Mouse (Mus musculus) liver, embryonic 14.5 days (tissue): ENCODE measurements around the gene Taok2. TPM values are rescaled to one million over a fixed set of nuclear protein-coding genes. Genes with fewer than 3 reads are reported as not detected.
A peak's percentile ranks its signal among the peaks of the same experiment; 100 is the strongest.
"Not testable (repeated sequence)": the region's sequence is repeated elsewhere in the genome, so short reads cannot be mapped to it uniquely, and the experiment has no call there.

Experiments used
- ATAC-seq: fragments of 200-750 bp; cut with Nextera tagmentation; 2 replicates; pipeline ENCODE4 v1.8.0; 2017; ENCODE audit warnings: moderate number of reproducible peaks, mild to moderate bottlenecking, moderate library complexity; ENCODE audit not compliant: insufficient read depth
- DNase-seq, 3 experiments: peaks; one replicate each; pipeline ENCODE4 v3.0.0-alpha.2; 2012 to 2013; ENCODE audit warnings: low read depth in 3 of 3, low spot score in 3 of 3
- H3K27ac ChIP-seq: fragments of 300-500 bp; sonication (generic); 2 replicates; pipeline ENCODE4 v1.5.1; 2014; ENCODE audit warnings: moderate library complexity, mild to moderate bottlenecking, control low read depth, inconsistent platforms
- H3K27me3 ChIP-seq: fragments of 300-500 bp; sonication (generic); 2 replicates; pipeline ENCODE4 v1.6.1; 2014; ENCODE audit warnings: mild to moderate bottlenecking, low read length, moderate library complexity; ENCODE audit not compliant: control insufficient read depth, insufficient read depth
- H3K36me3 ChIP-seq: fragments of 300-500 bp; sonication (generic); replicated peaks from 2 replicates; pipeline ENCODE4 v1.6.1; 2014; ENCODE audit warnings: low read depth; ENCODE audit not compliant: control insufficient read depth, insufficient read depth
- H3K4me1 ChIP-seq, 2 experiments: fragments of 200-500 bp in 1 of 2; fragments of 300-500 bp in 1 of 2; sonication (generic) in 1 of 2; replicated peaks; 2 replicates each; pipeline ENCODE4 v1.6.1; 2012 to 2014; ENCODE audit warnings: antibody characterized with exemption in 1 of 2, inconsistent platforms in 1 of 2, low read length in 1 of 2; ENCODE audit not compliant: control insufficient read depth in 2 of 2, insufficient read depth in 2 of 2
- H3K4me2 ChIP-seq: fragments of 300-500 bp; sonication (generic); 2 replicates; pipeline ENCODE4 v1.6.1; 2014; ENCODE audit warnings: low read depth, mild to moderate bottlenecking, control low read depth, moderate library complexity
- H3K4me3 ChIP-seq, 2 experiments: fragments of 200-500 bp in 1 of 2; fragments of 300-500 bp in 1 of 2; sonication (generic) in 1 of 2; 2 replicates each; pipeline ENCODE4 v1.5.1; 2012 to 2014; ENCODE audit warnings: low read depth in 2 of 2, low read length in 2 of 2, mild to moderate bottlenecking in 2 of 2, control low read depth in 1 of 2, inconsistent platforms in 1 of 2, moderate library complexity in 1 of 2; ENCODE audit not compliant: insufficient read depth in 1 of 2
- H3K9ac ChIP-seq: fragments of 300-500 bp; sonication (generic); replicated peaks from 2 replicates; pipeline ENCODE4 v1.6.1; 2014; ENCODE audit warnings: mild to moderate bottlenecking, control low read depth, moderate library complexity
- H3K9me3 ChIP-seq: fragments of 300-500 bp; sonication (generic); 2 replicates; pipeline ENCODE4 v1.6.1; 2016; ENCODE audit warnings: low read length, mixed read lengths; ENCODE audit not compliant: control insufficient read depth
- CTCF ChIP-seq: IDR thresholded peaks from 2 replicates; pipeline ENCODE4 v1.5.1; 2016; ENCODE audit warnings: antibody characterized with exemption, low read depth, control low read depth
- EP300 ChIP-seq: IDR thresholded peaks from 2 replicates; pipeline ENCODE4 v1.6.1; 2016; ENCODE audit warnings: antibody characterized with exemption, low read depth
- WGBS: fragments of 180-500 bp; shearing (Covaris S2); extraction: QIAGEN DNeasy Blood & Tissue Kit; methylation state at CpG from one replicate; pipeline ENCODE4 v1.1.7; 2014; ENCODE audit not compliant: insufficient replicate concordance; 5-methylcytosine and 5-hydroxymethylcytosine counted together
- polyA plus RNA-seq, 2 experiments: library from polyadenylated mRNA; depleted of rRNA in 1 of 2; stranded (reverse) in 1 of 2; unstranded in 1 of 2; fragments of >200 nt; fragmentation: Nextera tagmentation in 1 of 2; extraction: Ambion mirVana in 1 of 2; gene quantifications; 2 replicates each; pipeline versions ENCODE4 v1.2.1 to v1.2.3; 2012 to 2014

The Taok2 gene
- polyA plus RNA-seq, 2 experiments: 6.3 to 16.3 TPM

- no peaks in the 10 kb centered on the region for H3K4me1 ChIP-seq
- no peak overlapping the region for H3K9ac ChIP-seq
- no peaks in the 10 kb centered on the region for H3K36me3 ChIP-seq
- DNase-seq: no peak
- no peaks in the 10 kb centered on the region for H3K27me3 ChIP-seq
- no peak overlapping the region for H3K4me2 ChIP-seq
- TF ChIP-seq EP300 (no peak), CTCF (no peak)
- 61% methylated on average over 3 of the region's 3 CpGs for WGBS
- no peaks in the 10 kb centered on the region for H3K9me3 ChIP-seq
- ATAC-seq: no peak
- no peak overlapping the region for H3K27ac ChIP-seq
- H3K4me3 ChIP-seq: no peak overlapping the region
Measured at GRCm38 (mm10) chr7:126914844-126915243, 30.3 kb upstream of the Taok2 start.

GRCm38 (mm10) chr7:126905590-126905989 lies 21.1 kb upstream of the Taok2 start:
- DNase-seq: no peak
- 36% methylated on average over 3 of the region's 3 CpGs for WGBS

GRCm38 (mm10) chr7:126899781-126900180 lies 15.3 kb upstream of the Taok2 start:
- not testable (repeated sequence) for H3K9ac ChIP-seq

More at GRCm38 (mm10) chr7:126905590-126905989, 21.1 kb upstream of the Taok2 start:
- Histone ChIP-seq H3K27ac (no peak overlapping the region), H3K36me3 (no peaks in the 10 kb centered on the region), H3K4me1 (peaks cover 4 to 5% of the 10 kb centered on the region in 2 experiments; a peak in 3 of 4 replicates), H3K9me3 (no peaks in the 10 kb centered on the region), H3K27me3 (no peaks in the 10 kb centered on the region), H3K9ac (no peak overlapping the region), H3K4me2 (no peak overlapping the region), H3K4me3 (no peak overlapping the region)
- no peak for TF ChIP-seq CTCF
- no peak for TF ChIP-seq EP300
- no peak for ATAC-seq

GRCm38 (mm10) chr7:126898102-126898990 lies 13.8 kb upstream of the Taok2 start:
- Histone ChIP-seq H3K27ac (peak overlapping the region; percentile 51), H3K9ac (peak overlapping the region; percentile 87), H3K9me3 (no peaks in the 10 kb centered on the region), H3K27me3 (no peaks in the 10 kb centered on the region), H3K4me1 (peaks cover 4 to 10% of the 10 kb centered on the region in 2 experiments), H3K36me3 (no peaks in the 10 kb centered on the region), H3K4me3 (peak overlapping the region; percentile 76 to 78), H3K4me2 (peak overlapping the region; percentile 96)
- ATAC-seq: peak; percentile 94
- peak; percentile 84 to 85 (median 84) for DNase-seq
- no peak for TF ChIP-seq EP300
- TF ChIP-seq CTCF: no peak
- WGBS: 10% methylated on average over 37 of the region's 37 CpGs

More at GRCm38 (mm10) chr7:126899781-126900180, 15.3 kb upstream of the Taok2 start:
- H3K27ac ChIP-seq, H3K4me3 ChIP-seq, DNase-seq, H3K9me3 ChIP-seq, H3K4me2 ChIP-seq, H3K27me3 ChIP-seq, H3K4me1 ChIP-seq, ATAC-seq, H3K36me3 ChIP-seq: not testable (repeated sequence)
- 80% methylated on average over 7 of the region's 9 CpGs for WGBS

GRCm38 (mm10) chr7:126897390-126898101 lies 13.0 kb upstream of the Taok2 start:
- peak overlapping the region; percentile 76 to 78 for H3K4me3 ChIP-seq
- H3K9ac ChIP-seq: peak overlapping the region; percentile 87
- peak overlapping the region; percentile 41 for H3K27ac ChIP-seq
- H3K36me3 ChIP-seq: no peaks in the 10 kb centered on the region
- ATAC-seq (peak; percentile 75), DNase-seq (peak in 1 of 3 experiments; percentile 37)
- no peaks in the 10 kb centered on the region for H3K27me3 ChIP-seq
- H3K4me1 ChIP-seq: peaks cover 4 to 10% of the 10 kb centered on the region in 2 experiments
- 6% methylated on average over 16 of the region's 16 CpGs for WGBS
- peak overlapping the region; percentile 96 for H3K4me2 ChIP-seq
- no peaks in the 10 kb centered on the region for H3K9me3 ChIP-seq
- TF ChIP-seq CTCF: no peak
- TF ChIP-seq EP300: 0 out of 2 replicates have a peak, but pooled peaks have one; percentile 11
